Mouse (Mus musculus): Measurements from ENCODE around the gene Tmem161a. TPM values are rescaled to one million over a fixed set of nuclear protein-coding genes. Genes with fewer than 3 reads are reported as not detected.

The Tmem161a gene
- total RNA-seq, 2 experiments from 2014 or later, result 99.2 to 103 TPM

Other genes with a start within 250 kb of the Tmem161a start
- gene Gatad2a, start 176.0 kb upstream of the Tmem161a start, total RNA-seq (2021), result 10 to 100 TPM; 31.6 to 36.5 TPM
- 10 to 100 TPM; 35.3 to 38.6 TPM for gene Mau2, start 129.6 kb upstream of the Tmem161a start, total RNA-seq (2021)
- 10 to 100 TPM; 18.7 to 22.0 TPM for gene Sugp1, start 129.5 kb upstream of the Tmem161a start, total RNA-seq (2021)
- gene Tm6sf2, start 99.4 kb upstream of the Tmem161a start, total RNA-seq (2021), result 1 to 10 TPM in 1 of 2 experiments, under 1 TPM in 1; 0.97 to 1.1 TPM
- not detected for gene Hapln4, start 88.9 kb upstream of the Tmem161a start, total RNA-seq (2021)
- under 1 TPM in 1 of 2 experiments, not detected in 1; 0.06 TPM for gene Ncan, start 51.5 kb upstream of the Tmem161a start, total RNA-seq (2021)
- gene Nr2c2ap, start 41.0 kb upstream of the Tmem161a start, total RNA-seq (2021), result 1 to 10 TPM; 8.3 to 8.5 TPM
- 10 to 100 TPM; 17.2 to 19.6 TPM for gene Rfxank, start 33.2 kb upstream of the Tmem161a start, total RNA-seq (2021)
- gene Borcs8, start 32.9 kb upstream of the Tmem161a start, total RNA-seq (2021), result 10 to 100 TPM; 23.5 to 23.7 TPM
- under 1 TPM; 0.25 to 0.49 TPM for gene Mef2b, start 32.6 kb upstream of the Tmem161a start, total RNA-seq (2021)
- gene Slc25a42, start 39.9 kb downstream of the Tmem161a start, total RNA-seq (2021), result 10 to 100 TPM; 53.2 to 66.7 TPM
- gene Sugp2, start 61.9 kb downstream of the Tmem161a start, total RNA-seq (2021), result 10 to 100 TPM; 41.4 to 43.0 TPM
- gene Armc6, start 62.1 kb downstream of the Tmem161a start, total RNA-seq (2021), result 1 to 10 TPM; 6.2 to 7.0 TPM
- gene Homer3, start 110.5 kb downstream of the Tmem161a start, total RNA-seq (2021), result 10 to 100 TPM in 1 of 2 experiments, 1 to 10 TPM in 1; 8.5 to 10.5 TPM
- gene Ddx49, start 130.1 kb downstream of the Tmem161a start, total RNA-seq (2021), result 10 to 100 TPM; 25.8 to 34.5 TPM
- 100 to 1,000 TPM; 157 TPM for gene Cope, start 130.2 kb downstream of the Tmem161a start, total RNA-seq (2021)
- under 1 TPM; 0.33 to 0.64 TPM for gene Cers1, start 143.4 kb downstream of the Tmem161a start, total RNA-seq (2021)
- gene Gdf1, start 157.5 kb downstream of the Tmem161a start, total RNA-seq (2021), result not detected
- gene Upf1, start 180.9 kb downstream of the Tmem161a start, total RNA-seq (2021), result 10 to 100 TPM; 45.4 to 46.0 TPM
- gene Comp, start 201.2 kb downstream of the Tmem161a start, total RNA-seq (2021), result 1 to 10 TPM; 4.3 to 5.6 TPM